Mouse (Mus musculus) small intestine, adult 2 months (tissue): ENCODE results near the gene Gucy2d.

ENCODE experiments used
- CTCF ChIP-seq: fragments of 200-500 bp; IDR thresholded peaks from 2 replicates; pipeline ENCODE4 v1.5.1; 2012; ENCODE audit warnings: low read depth, mild to moderate bottlenecking, control low read depth, inconsistent platforms, low read length, moderate library complexity, mixed read lengths; ENCODE audit not compliant: insufficient replicate concordance, insufficient read length; ENCODE audit errors: extremely low read depth
- POLR2A ChIP-seq: fragments of 200-500 bp; IDR thresholded peaks from 2 replicates; pipeline ENCODE4 v1.6.1; 2012; ENCODE audit warnings: low read depth, mild to moderate bottlenecking, control low read depth, inconsistent platforms, low read length, moderate library complexity

DNA sequence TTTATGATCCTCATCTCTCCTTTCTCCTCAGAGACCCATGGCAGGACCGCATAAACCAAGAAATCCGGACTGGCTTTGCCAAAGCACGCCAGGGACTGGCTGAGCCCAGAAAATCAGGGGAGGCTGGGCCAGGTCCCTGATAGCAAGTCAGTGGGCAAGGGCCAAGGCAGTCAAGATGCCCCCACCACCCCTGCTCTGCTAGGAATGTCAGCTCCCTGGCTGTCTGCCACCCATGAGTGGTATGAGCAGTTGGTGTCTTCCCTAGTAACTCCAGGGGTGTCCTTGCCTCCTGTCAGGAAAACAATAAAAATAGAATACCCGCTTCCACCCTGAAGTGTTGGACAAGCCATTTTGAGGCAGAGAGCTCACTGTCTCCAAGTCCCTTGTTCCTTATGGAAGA, 36.9 kb downstream of the Gucy2d start:
- TF ChIP-seq CTCF (no peak), POLR2A (no peak)
